Mouse (Mus musculus) heart, embryonic 10.5 days (tissue): Measurements from ENCODE around the gene B3galt6. TPM values are rescaled to one million over a fixed set of nuclear protein-coding genes. Genes with fewer than 3 reads are reported as not detected.
A peak's percentile ranks its signal among the peaks of the same experiment; 100 is the strongest.

Source experiments
- DNase-seq: peaks from one replicate; pipeline ENCODE4 v3.0.0-alpha.2; 2017; ENCODE audit warnings: low spot score
- H3K27ac ChIP-seq: fragments of 300-500 bp; sonication (generic); 2 replicates; pipeline ENCODE4 v1.5.1; 2016; ENCODE audit warnings: mild to moderate bottlenecking
- H3K27me3 ChIP-seq: fragments of 300-500 bp; sonication (generic); 2 replicates; pipeline ENCODE4 v1.6.1; 2016; ENCODE audit warnings: mild to moderate bottlenecking; ENCODE audit not compliant: poor library complexity, insufficient read depth, severe bottlenecking
- H3K36me3 ChIP-seq: fragments of 300-500 bp; sonication (generic); 2 replicates; pipeline ENCODE4 v1.6.1; 2016; ENCODE audit warnings: mild to moderate bottlenecking, moderate library complexity
- H3K4me1 ChIP-seq: fragments of 300-500 bp; sonication (generic); 2 replicates; pipeline ENCODE4 v1.6.1; 2016; ENCODE audit warnings: mild to moderate bottlenecking
- H3K4me3 ChIP-seq: fragments of 300-500 bp; sonication (generic); 2 replicates; pipeline ENCODE4 v1.5.1; 2016; ENCODE audit warnings: mild to moderate bottlenecking, moderate library complexity
- H3K9me3 ChIP-seq: fragments of 300-500 bp; sonication (generic); 2 replicates; pipeline ENCODE4 v1.6.1; 2016; ENCODE audit warnings: mild to moderate bottlenecking, moderate library complexity
- WGBS: fragments of 180-500 bp; shearing (Covaris S2); methylation state at CpG from one replicate; pipeline ENCODE4 v1.1.7; 2016; 5-methylcytosine and 5-hydroxymethylcytosine counted together
- polyA plus RNA-seq: library from polyadenylated mRNA; unstranded; fragments of >200 nt; fragmentation: Nextera tagmentation; extraction: Ambion mirVana; gene quantifications from 2 replicates; pipeline ENCODE4 v1.2.1, GENCODE M21; 2016

The B3galt6 gene
- polyA plus RNA-seq, 1 experiment from 2014 or later = 12.9 TPM

DNA sequence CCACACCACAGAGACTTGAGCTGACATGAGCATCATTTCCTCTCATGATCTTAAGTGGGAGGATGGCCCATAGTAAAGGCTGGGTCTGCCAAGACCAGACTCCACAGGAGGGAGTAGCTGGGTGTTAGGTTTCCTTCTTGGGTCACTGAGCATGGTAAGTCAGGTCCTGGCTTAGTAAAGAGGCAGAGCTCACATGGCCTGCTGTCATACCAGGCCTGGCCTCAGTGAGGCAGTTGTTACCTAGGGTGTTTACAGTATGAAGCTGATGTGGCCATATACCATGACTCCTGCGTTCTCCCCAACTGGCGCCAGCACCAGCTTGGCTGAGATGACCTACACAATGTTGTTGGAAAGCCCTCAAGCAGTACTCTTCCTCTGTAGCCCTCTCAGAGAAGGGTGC, 19.2 kb downstream of the B3galt6 start:
- DNase-seq = no peak
- Histone ChIP-seq H3K36me3 (no peaks in the 10 kb centered on the region), H3K4me1 (0 out of 2 replicates have a peak, but pooled peaks cover 5% of the 10 kb centered on the region), H3K4me3 (no peak overlapping the region), H3K9me3 (peaks cover 6% of the 10 kb centered on the region; the same call in 1 of the 2 replicates), H3K27me3 (no peaks in the 10 kb centered on the region), H3K27ac (no peak overlapping the region)
- 70% methylated on average over 2 of the region's 2 CpGs for WGBS

DNA sequence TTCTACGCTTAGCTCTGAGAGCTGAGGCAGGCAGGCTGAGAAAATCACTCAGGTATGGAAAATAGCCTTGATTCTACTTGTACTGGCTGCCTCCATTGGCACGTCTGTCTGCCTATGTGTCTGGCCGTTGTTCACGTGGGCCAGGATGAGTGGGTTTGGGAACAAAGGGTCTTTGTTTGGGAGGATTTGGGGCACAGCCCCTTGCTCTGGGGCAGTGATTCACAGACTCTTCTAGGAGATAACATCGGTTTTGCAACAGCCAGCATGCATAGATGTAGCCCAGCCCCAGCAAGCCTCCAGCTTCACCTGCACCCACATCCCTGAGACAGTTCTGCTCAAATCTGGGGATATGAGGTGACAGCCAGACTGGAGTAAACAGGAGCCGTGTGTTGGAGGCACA, 19.8 kb downstream of the B3galt6 start:
- H3K27ac ChIP-seq = no peak overlapping the region
- H3K9me3 ChIP-seq = peaks cover 6% of the 10 kb centered on the region; the same call in 1 of the 2 replicates
- H3K4me3 ChIP-seq = no peak overlapping the region
- DNase-seq = no peak
- WGBS = 77% methylated on average over 6 of the region's 6 CpGs
- no peaks in the 10 kb centered on the region for H3K36me3 ChIP-seq
- H3K27me3 ChIP-seq = no peaks in the 10 kb centered on the region
- 0 out of 2 replicates have a peak, but pooled peaks cover 5% of the 10 kb centered on the region for H3K4me1 ChIP-seq

DNA sequence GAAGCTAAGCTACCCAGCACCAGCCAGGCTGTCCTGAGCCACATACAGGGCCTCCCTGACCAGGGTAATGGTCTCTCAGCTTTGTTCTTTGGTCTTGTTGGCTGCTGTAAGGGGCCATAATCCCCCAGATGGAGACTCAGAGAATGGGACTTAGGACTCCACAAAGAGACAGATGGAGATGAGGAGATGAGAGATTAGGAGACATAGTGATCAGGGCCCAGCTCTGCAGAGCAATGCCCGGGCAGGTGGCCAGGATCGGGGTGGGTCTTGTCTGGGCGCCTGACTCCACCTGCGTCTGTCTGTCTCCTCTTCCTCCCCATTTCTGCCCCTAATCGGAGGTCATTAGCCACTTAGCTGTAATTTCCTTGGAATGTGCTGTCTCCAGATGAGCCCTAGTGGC, 22.2 kb downstream of the B3galt6 start:
- WGBS = 79% methylated on average over 5 of the region's 5 CpGs
- no peak overlapping the region for H3K27ac ChIP-seq
- no peak for DNase-seq
- H3K36me3 ChIP-seq = peaks cover 9% of the 10 kb centered on the region
- H3K4me1 ChIP-seq = 0 out of 2 replicates have a peak, but pooled peaks cover 5% of the 10 kb centered on the region
- H3K9me3 ChIP-seq = no peaks in the 10 kb centered on the region
- no peaks in the 10 kb centered on the region for H3K27me3 ChIP-seq
- H3K4me3 ChIP-seq = no peak overlapping the region

DNA sequence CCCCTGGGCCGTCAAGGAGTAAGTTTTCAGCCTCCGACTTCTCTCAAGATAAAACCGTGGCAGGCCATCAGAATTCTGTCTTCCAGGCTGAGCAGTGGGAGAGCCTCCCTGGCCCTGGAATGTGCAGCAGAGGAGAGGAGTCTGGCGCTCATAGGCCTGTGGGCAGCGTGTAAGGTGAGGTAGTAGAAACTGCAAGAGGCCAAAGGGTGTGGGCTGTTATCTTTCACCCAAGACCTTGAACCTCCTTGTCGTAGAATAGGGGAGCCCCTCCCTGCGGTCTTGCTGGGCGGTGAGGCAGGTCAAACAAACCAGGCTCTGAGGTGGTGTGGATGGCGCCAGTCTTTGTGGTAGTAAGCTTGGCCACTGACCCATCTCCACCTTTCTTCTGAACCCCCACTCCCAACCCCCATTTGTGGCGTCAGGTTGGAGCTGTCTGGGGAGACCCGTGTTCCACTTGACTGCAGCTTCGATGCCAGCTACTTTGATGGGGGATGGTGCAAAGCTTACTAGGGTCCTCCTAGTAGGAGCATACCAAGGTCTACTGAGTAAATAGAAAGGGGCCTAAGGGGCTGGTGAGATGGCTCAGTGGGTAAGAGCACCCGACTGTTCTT, 23.3 kb downstream of the B3galt6 start:
- 0 out of 2 replicates have a peak, but pooled peaks cover 5% of the 10 kb centered on the region for H3K4me1 ChIP-seq
- no peaks in the 10 kb centered on the region for H3K9me3 ChIP-seq
- no peak overlapping the region for H3K4me3 ChIP-seq
- peaks cover 21% of the 10 kb centered on the region for H3K36me3 ChIP-seq
- peak; percentile 80 for DNase-seq
- 67% methylated on average over 13 of the region's 13 CpGs for WGBS
- no peaks in the 10 kb centered on the region for H3K27me3 ChIP-seq
- H3K27ac ChIP-seq = peak overlapping the region; percentile 3; the same call in 1 of the 2 replicates

DNA sequence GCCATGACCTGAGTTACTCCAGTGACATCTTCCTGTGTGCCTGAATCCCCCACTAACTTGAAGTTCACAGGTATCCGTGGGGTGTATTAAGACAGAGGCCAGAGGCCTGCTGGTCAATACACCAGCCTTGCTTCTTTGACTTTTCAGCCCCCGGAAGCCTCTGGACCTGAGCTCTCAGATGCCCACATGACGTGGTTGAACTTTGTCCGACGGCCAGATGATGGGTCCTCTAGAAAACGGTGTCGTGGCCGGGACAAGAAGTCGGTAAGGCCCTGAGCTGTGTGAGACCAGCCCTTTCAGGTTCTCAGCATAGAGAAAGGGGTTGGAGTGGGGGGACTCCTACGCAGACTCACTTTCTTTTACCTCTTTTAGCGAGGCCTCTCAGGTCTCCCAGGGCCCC, 28.1 kb downstream of the B3galt6 start:
- Histone ChIP-seq H3K4me1 (peaks cover 28% of the 10 kb centered on the region), H3K36me3 (peaks cover 30% of the 10 kb centered on the region), H3K27me3 (no peaks in the 10 kb centered on the region), H3K9me3 (no peaks in the 10 kb centered on the region), H3K27ac (no peak overlapping the region), H3K4me3 (no peak overlapping the region)
- DNase-seq = no peak
- WGBS = 92% methylated on average over 11 of the region's 11 CpGs

DNA sequence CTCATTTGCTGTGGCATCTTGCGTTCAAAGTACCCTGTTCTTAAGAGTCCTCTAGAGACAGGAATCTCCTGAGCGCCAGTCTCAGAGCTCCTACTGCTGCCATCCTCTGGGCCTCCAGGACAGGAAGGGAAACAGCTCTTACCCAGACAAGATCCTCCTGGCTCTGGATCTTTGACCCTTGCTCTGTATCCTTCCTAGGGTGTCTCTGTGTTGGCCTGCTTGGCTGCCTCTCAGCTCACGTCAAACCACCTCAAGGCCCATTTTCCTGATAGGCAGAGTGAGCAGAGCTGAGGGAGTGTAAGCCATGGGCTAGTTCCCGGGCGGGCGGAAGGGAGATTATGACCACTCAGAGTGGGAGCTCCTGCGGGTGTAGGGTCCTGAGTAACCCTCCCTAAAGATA, 29.3 kb downstream of the B3galt6 start:
- 52% methylated on average over 7 of the region's 7 CpGs for WGBS
- Histone ChIP-seq H3K4me1 (peaks cover 23% of the 10 kb centered on the region), H3K27ac (peak overlapping the region; percentile 81; the same call in 1 of the 2 replicates), H3K36me3 (peaks cover 36% of the 10 kb centered on the region), H3K9me3 (no peaks in the 10 kb centered on the region), H3K4me3 (peak overlapping the region; percentile 65), H3K27me3 (no peaks in the 10 kb centered on the region)
- no peak for DNase-seq

DNA sequence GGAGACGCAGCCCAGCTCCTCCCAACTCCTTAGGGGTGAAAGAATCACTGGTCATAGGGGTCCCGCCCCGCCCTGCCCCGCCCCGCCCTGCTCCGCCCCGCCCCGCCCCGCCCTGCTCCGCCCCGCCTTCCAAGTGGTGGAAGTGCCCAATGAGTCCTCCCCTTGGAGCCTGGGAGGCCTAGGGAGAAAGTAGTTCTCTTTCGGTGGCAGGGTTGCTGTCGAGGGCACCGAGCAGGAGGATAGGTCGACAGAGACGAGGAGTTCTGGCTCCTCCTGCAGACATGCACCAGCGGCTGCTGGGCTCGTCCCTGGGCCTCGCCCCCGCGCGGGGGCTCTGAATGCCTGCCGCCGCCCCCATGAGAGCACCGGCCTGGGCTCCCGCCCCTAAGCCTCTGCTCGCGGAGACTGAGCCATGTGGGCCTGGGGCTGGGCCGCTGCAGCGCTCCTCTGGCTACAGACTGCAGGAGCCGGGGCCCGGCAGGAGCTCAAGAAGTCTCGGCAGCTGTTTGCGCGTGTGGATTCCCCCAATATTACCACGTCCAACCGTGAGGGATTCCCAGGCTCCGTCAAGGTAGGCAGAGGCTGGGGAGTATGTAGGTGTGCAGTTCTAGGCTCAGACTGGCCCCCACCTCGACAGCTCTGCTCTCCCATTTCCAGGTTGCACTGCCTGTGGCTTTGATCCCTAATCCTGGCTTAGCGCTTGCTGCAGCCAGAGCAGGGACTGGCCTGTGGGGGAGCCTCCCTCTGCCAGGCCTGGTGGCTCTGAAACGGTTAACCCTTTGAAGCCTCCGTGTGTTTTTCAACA, 30.1 kb downstream of the B3galt6 start, which contains the start of gene C1qtnf12:
C1qtnf12 (plus strand) TSS at position 152 of the 805 bp plus-strand sequence.
- Histone ChIP-seq H3K36me3 (peaks cover 43% of the 10 kb centered on the region), H3K4me3 (peak within 1 kb of the TSS; percentile 65), H3K9me3 (no peaks in the 10 kb centered on the region), H3K4me1 (peaks cover 23% of the 10 kb centered on the region), H3K27me3 (no peaks in the 10 kb centered on the region), H3K27ac (peak within 1 kb of the TSS; percentile 81)
- 2% methylated on average over 42 of the region's 42 CpGs for WGBS
- DNase-seq = peak; percentile 88

DNA sequence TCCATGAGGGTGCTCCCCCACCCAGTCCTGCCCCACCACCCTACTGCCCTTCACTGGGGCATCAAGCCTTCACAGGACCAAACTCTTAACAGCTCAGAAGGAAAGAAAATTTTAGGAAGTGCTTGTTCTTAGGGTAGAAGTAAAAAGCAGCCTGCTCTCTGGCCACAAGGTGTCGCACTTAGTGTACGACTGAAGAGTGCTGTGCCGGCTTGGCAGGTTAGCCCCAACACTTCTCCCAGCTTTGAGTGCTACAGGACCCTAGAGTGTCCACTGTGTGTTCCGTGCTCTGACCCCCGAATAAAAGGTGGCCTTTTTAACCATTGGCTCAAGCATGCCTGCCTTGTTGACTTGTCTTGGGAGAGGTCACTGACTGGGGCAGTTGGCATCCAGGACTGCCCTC, 33.2 kb downstream of the B3galt6 start:
- Histone ChIP-seq H3K9me3 (no peaks in the 10 kb centered on the region), H3K27ac (no peak overlapping the region), H3K4me3 (no peak overlapping the region), H3K4me1 (peaks cover 23% of the 10 kb centered on the region), H3K36me3 (peaks cover 53% of the 10 kb centered on the region), H3K27me3 (no peaks in the 10 kb centered on the region)
- DNase-seq = peak; percentile 87
- 13% methylated on average over 5 of the region's 5 CpGs for WGBS

DNA sequence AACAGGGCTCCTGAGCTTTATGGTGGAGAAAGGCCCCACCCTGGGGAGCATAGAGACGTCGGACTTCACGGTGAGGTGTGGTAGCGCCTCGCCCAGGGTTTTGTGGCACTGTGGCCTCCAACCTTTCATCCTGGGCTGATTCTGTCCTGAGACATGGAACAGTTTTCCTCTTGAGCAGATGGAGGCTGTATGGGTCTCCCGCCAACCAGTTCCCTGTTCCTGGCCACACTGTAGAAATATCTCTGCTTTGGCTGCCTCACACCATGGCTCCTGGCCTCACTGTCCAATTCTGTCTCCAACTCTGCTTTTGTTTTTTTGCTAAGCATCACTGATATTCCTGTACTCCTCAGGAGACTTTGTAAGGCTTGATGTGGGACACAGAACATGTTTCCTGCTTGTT, 37.0 kb downstream of the B3galt6 start:
- Histone ChIP-seq H3K27ac (no peak overlapping the region), H3K9me3 (no peaks in the 10 kb centered on the region), H3K27me3 (no peaks in the 10 kb centered on the region), H3K4me3 (no peak overlapping the region), H3K4me1 (no peaks in the 10 kb centered on the region), H3K36me3 (peaks cover 80% of the 10 kb centered on the region)
- WGBS = 93% methylated on average over 6 of the region's 6 CpGs
- DNase-seq = no peak

DNA sequence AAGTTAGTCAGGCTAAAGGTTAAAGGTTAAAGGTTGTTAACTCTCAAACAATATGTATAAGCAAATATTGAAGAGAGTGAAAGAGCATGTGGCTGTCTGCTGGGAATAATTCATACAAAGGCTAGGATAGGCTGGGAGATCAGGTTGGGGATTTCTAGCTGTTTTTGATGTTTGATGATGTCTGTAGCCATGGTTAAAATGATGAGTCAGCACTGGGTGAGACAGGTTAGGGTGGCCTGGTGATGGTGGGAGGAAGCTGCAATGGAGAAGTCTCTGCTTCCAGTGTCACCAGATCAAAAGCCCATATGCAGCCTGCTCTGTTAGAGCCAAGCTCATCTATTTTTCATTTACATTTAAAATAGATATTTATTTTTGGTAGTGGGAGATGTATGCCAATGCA, 45.4 kb downstream of the B3galt6 start:
- no peak for DNase-seq
- Histone ChIP-seq H3K9me3 (no peaks in the 10 kb centered on the region), H3K27me3 (no peaks in the 10 kb centered on the region), H3K36me3 (peaks cover 62% of the 10 kb centered on the region), H3K4me3 (no peak overlapping the region), H3K4me1 (peaks cover 15% of the 10 kb centered on the region), H3K27ac (no peak overlapping the region)

DNA sequence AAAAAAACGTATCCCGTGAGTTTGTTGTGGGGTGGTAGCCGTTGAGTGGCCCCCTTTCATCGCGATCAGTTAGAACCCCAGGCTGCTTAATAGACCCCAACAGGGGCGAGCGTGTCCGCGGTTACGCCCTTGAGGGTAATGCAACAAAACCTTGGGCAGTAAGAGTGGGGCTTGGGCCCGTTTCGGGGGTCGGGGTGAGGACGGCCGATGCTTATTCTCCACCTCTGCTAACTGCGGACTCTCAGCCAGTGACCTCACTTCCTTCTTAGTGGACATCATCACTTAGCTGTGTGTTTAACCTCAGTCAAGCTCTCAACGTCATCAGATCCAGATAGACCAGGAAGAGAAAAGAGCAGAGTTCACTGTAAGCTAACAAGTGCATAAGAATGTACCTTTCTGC, 48.2 kb downstream of the B3galt6 start:
- WGBS = under 1% methylated on average over 17 of the region's 17 CpGs
- Histone ChIP-seq H3K36me3 (peaks cover 33% of the 10 kb centered on the region), H3K4me3 (peak overlapping the region; percentile 97), H3K27ac (peak overlapping the region; percentile 94), H3K27me3 (no peaks in the 10 kb centered on the region; the same call in 1 of the 2 replicates), H3K4me1 (peaks cover 15% of the 10 kb centered on the region), H3K9me3 (no peaks in the 10 kb centered on the region)
- DNase-seq = no peak

DNA sequence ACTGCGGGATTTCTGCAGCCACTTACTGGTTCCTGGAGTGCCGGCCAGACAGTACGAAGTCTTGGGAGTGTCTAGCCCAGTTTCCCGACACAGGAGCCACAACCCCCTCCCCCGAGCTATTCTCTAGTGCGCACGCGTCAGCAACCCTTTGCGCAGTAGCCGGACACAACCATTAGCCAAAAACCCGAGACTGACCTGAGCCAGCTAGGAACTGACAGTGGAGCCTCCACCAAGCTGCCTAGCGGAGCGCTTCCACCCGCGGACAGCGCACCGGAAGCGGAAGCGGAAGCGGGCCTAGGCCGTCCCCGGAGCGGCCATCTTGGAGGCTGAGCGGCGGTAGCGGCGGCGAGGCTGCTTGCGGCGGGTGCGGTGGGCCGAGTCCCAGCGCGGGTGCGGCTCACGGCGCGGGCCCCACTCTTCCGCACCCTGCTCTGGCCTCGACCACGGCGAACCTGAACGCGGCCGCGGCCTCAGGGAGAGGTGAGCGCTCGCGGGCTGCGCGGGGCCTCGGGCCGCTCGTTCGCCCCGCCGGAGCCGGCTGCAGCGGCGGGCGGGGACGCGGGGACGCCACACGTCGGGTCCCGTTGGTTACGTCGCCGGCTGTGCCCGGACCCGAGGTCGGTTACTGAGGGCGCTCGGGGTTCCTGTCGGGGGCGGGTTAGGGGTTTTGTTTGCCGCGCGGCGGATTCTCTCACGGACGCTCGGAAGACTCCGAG, 48.8 kb downstream of the B3galt6 start, which contains the start of gene Ube2j2:
Ube2j2 (plus strand) TSS at position 298 of the 716 bp plus-strand sequence.
- DNase-seq = peak; percentile 97
- no peaks in the 10 kb centered on the region; the same call in 1 of the 2 replicates for H3K27me3 ChIP-seq
- H3K36me3 ChIP-seq = peaks cover 28% of the 10 kb centered on the region
- H3K4me3 ChIP-seq = peak within 1 kb of the TSS; percentile 97
- no peaks in the 10 kb centered on the region for H3K9me3 ChIP-seq
- under 1% methylated on average over 85 of the region's 85 CpGs for WGBS
- H3K27ac ChIP-seq = peak within 1 kb of the TSS; percentile 94
- peaks cover 15% of the 10 kb centered on the region for H3K4me1 ChIP-seq
